Mouse (Mus musculus): ENCODE results near the gene Plpp7. TPM values are rescaled to one million over a fixed set of nuclear protein-coding genes. Genes with fewer than 3 reads are reported as not detected.

Plpp7 gene
- total and polyA plus RNA-seq, 3 experiments, result 7.3 to 15.1 TPM; not detected in 1

DNA sequence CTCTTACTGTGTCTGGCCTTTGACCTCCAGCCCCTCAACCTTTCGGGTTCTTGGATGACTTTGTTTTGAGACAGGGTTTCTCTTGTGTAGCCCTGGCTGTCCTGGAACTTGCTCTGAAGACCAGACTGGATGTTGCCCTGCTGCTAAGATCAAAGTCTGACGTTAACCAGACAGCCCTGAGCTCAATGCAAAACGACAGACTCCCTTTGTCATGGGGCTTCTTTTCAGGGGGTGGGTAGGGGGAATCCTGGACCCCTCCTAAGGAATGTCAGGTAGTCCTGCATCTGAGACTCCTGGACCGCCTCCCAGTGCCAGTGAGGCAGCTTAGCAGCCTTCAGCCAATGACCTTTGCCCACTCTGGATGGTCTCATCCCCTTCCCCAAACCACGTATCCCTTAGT, 36.6 kb upstream of the Plpp7 start:
- Histone ChIP-seq H3K27ac (ENCODE audit: control insufficient read depth, low read depth, low read length) (no peak overlapping the region), H3K4me1 (ENCODE audit: control insufficient read depth in 1 of 2, insufficient read depth in 2 of 2, low read length in 2 of 2) (peaks cover 33 to 48% of the 10 kb centered on the region in 2 experiments), H3K79me2 (ENCODE audit: control insufficient read depth, insufficient read depth, low read length, poor library complexity) (no peaks in the 10 kb centered on the region)

DNA sequence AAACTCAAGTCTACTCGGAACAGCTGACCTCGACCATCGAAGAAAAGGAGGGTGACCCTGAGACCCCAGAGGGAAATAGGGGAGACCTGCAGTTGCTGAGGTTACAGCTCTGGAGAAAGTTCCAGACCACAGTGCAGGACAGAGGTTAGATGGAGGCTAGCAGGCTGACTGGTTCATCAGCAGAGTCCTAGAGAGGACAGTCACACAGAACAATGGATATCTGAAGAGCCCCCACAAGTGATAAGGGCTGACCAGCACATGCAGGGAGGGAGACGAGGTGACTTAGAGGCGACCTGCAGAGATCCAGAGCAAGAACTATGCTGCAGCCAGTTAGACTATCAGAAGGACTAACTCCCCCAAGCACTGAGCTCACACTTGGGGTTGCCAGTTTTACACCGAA, 35.7 kb upstream of the Plpp7 start:
- TF ChIP-seq MAFK (IDR thresholded peaks at IDR 0.05; ENCODE audit: borderline replicate concordance, low read depth, low read length) (no peak), SIN3A (IDR thresholded peaks at IDR 0.05; ENCODE audit: low read length) (no peak), BHLHE40 (IDR thresholded peaks at IDR 0.05; ENCODE audit: borderline replicate concordance, low read depth, low read length) (no peak), POLR2A (IDR thresholded peaks at IDR 0.05; ENCODE audit: control insufficient read depth in 1 of 2, insufficient read depth in 1 of 2, low read depth in 1 of 2, low read length in 2 of 2, poor library complexity in 1 of 2) (no peak), GATA1 (IDR thresholded peaks at IDR 0.05; ENCODE audit: low read depth, low read length) (no peak), JUND (IDR thresholded peaks at IDR 0.05; ENCODE audit: low read depth, low read length) (no peak), USF1 (IDR thresholded peaks at IDR 0.05; ENCODE audit: low read depth, low read length) (no peak)
- no peak overlapping the region for H3K9ac ChIP-seq (ENCODE audit: control insufficient read depth, low read depth, low read length, poor library complexity, severe bottlenecking)
- H3K27ac ChIP-seq (ENCODE audit: control insufficient read depth, low read depth, low read length), result no peak overlapping the region
- peaks cover 0 to 41% of the 10 kb centered on the region in 2 experiments; a peak in 2 of 4 replicates for H3K36me3 ChIP-seq (ENCODE audit: control insufficient read depth in 1 of 2, insufficient read depth in 2 of 2, low read length in 2 of 2)
- no peak overlapping the region for H3K4me3 ChIP-seq (ENCODE audit: control insufficient read depth in 1 of 2, insufficient read depth in 1 of 2, low read depth in 2 of 2, low read length in 2 of 2)
- peaks cover 33 to 48% of the 10 kb centered on the region in 2 experiments for H3K4me1 ChIP-seq (ENCODE audit: control insufficient read depth in 1 of 2, insufficient read depth in 2 of 2, low read length in 2 of 2)
- no peak for DNase-seq (ENCODE audit: low read depth, low spot score)
- H3K27me3 ChIP-seq (ENCODE audit: control insufficient read depth in 1 of 2, insufficient read depth in 2 of 2, low read length in 2 of 2), result no peaks in the 10 kb centered on the region
- H3K79me2 ChIP-seq (ENCODE audit: control insufficient read depth, insufficient read depth, low read length, poor library complexity), result no peaks in the 10 kb centered on the region
- H3K9me3 ChIP-seq (replicated peaks; ENCODE audit: insufficient read depth, low read length), result no peaks in the 10 kb centered on the region

More for the DNA sequence above, 36.6 kb upstream of the Plpp7 start:
- Histone ChIP-seq H3K9me3 (replicated peaks; ENCODE audit: insufficient read depth, low read length) (no peaks in the 10 kb centered on the region), H3K36me3 (ENCODE audit: control insufficient read depth in 1 of 2, insufficient read depth in 2 of 2, low read length in 2 of 2) (peaks cover 0 to 41% of the 10 kb centered on the region in 2 experiments; a peak in 2 of 4 replicates), H3K9ac (ENCODE audit: control insufficient read depth, low read depth, low read length, poor library complexity, severe bottlenecking) (no peak overlapping the region), H3K27me3 (ENCODE audit: control insufficient read depth in 1 of 2, insufficient read depth in 2 of 2, low read length in 2 of 2) (no peaks in the 10 kb centered on the region), H3K4me3 (ENCODE audit: control insufficient read depth in 1 of 2, insufficient read depth in 1 of 2, low read depth in 2 of 2, low read length in 2 of 2) (no peak overlapping the region)
- no peak for DNase-seq (ENCODE audit: low read depth, low spot score)
- no peak for TF ChIP-seq EP300 (IDR thresholded peaks at IDR 0.05; ENCODE audit: low read depth in 1 of 2, low read length in 2 of 2)
- TF ChIP-seq BHLHE40 (IDR thresholded peaks at IDR 0.05; ENCODE audit: borderline replicate concordance, low read depth, low read length), result no peak
- no peak for TF ChIP-seq NRF1 (IDR thresholded peaks at IDR 0.05; ENCODE audit: insufficient read depth, low read depth, low read length, poor library complexity, severe bottlenecking)
- no peak for TF ChIP-seq TCF12 (IDR thresholded peaks at IDR 0.05; ENCODE audit: low read depth, low read length)
- TF ChIP-seq GABPA (IDR thresholded peaks at IDR 0.05; ENCODE audit: low read depth, low read length), result no peak
- TF ChIP-seq RAD21 (IDR thresholded peaks at IDR 0.05; ENCODE audit: low read depth, low read length), result no peak
- TF ChIP-seq CHD1 (IDR thresholded peaks at IDR 0.05; ENCODE audit: low read depth, low read length), result no peak
- no peak for TF ChIP-seq RCOR1 (IDR thresholded peaks at IDR 0.05; ENCODE audit: low read depth, low read length)
- TF ChIP-seq SIN3A (IDR thresholded peaks at IDR 0.05; ENCODE audit: low read length), result no peak
- no peak for TF ChIP-seq TBP (IDR thresholded peaks at IDR 0.05; ENCODE audit: low read depth, low read length)
- no peak for TF ChIP-seq ZNF384 (IDR thresholded peaks at IDR 0.05; ENCODE audit: low read depth, low read length)
- TF ChIP-seq ZC3H11A (IDR thresholded peaks at IDR 0.05; ENCODE audit: low read depth, low read length), result no peak
- TF ChIP-seq MAX (IDR thresholded peaks at IDR 0.05; ENCODE audit: low read length), result no peak
- TF ChIP-seq MXI1 (IDR thresholded peaks at IDR 0.05; ENCODE audit: low read depth, low read length), result no peak
- TF ChIP-seq GATA1 (IDR thresholded peaks at IDR 0.05; ENCODE audit: low read depth, low read length), result no peak
- no peak for TF ChIP-seq NELFE (IDR thresholded peaks at IDR 0.05; ENCODE audit: low read depth, low read length)

Data from MEL (cell line).